Comparison of ENCODE assay signal across 9 mouse cellular contexts in genomic region chr4:28808800-28809199, GRCm38 (mm10). TPM values are rescaled to one million over a fixed set of nuclear protein-coding genes. Genes with fewer than 3 reads are reported as not detected.
A peak's percentile ranks its signal among the peaks of the same experiment; 100 is the strongest.
DNase-seq lines count a peak whose midpoint lies in the region; ATAC-seq lines count a peak whose summit lies in the region.
"Had no signal": no experiment of that assay in that cellular context is flagged by ENCODE, and none has a peak within 500 bp of the region (broad histone marks: within the 10 kb centered on the region; RNA-seq: fewer than 3 reads in every experiment).

No protein-coding gene starts in this region.

- H3K9ac ChIP-seq in hindbrain, embryonic 14.5 days: no peak overlapping the region
- no peak overlapping the region for H3K9ac ChIP-seq in hindbrain, embryonic 13.5 days
- no peak overlapping the region for H3K9ac ChIP-seq in embryonic facial prominence, embryonic 14.5 days (ENCODE audit: low read depth, low read length)
- H3K9ac ChIP-seq: heart, embryonic 15.5 days had no signal

- no peak overlapping the region for H3K4me3 ChIP-seq in hindbrain, embryonic 14.5 days (replicated peaks; ENCODE audit: low read length)
- no peak overlapping the region for H3K4me3 ChIP-seq in hindbrain, embryonic 13.5 days
- H3K4me3 ChIP-seq in embryonic facial prominence, embryonic 14.5 days (ENCODE audit: low read depth, low read length): no peak overlapping the region
- H3K4me3 ChIP-seq: heart, embryonic 15.5 days had no signal

- no peaks in the 10 kb centered on the region for H3K9me3 ChIP-seq in hindbrain, embryonic 14.5 days (ENCODE audit: control insufficient read depth, low read length)
- H3K9me3 ChIP-seq in hindbrain, embryonic 13.5 days: no peaks in the 10 kb centered on the region
- no peaks in the 10 kb centered on the region for H3K9me3 ChIP-seq in embryonic facial prominence, embryonic 14.5 days (ENCODE audit: control insufficient read depth, low read length)
- H3K9me3 ChIP-seq: heart, embryonic 15.5 days had no signal

- no peaks in the 10 kb centered on the region for H3K36me3 ChIP-seq in hindbrain, embryonic 14.5 days (replicated peaks; ENCODE audit: control insufficient read depth, insufficient read depth)
- H3K36me3 ChIP-seq in hindbrain, embryonic 13.5 days: no peaks in the 10 kb centered on the region
- no peaks in the 10 kb centered on the region for H3K36me3 ChIP-seq in embryonic facial prominence, embryonic 14.5 days (ENCODE audit: control insufficient read depth, insufficient read depth, low read length)
- H3K36me3 ChIP-seq: heart, embryonic 15.5 days had no signal

- no peak overlapping the region for H3K4me2 ChIP-seq in hindbrain, embryonic 14.5 days (replicated peaks)
- no peak overlapping the region for H3K4me2 ChIP-seq in hindbrain, embryonic 13.5 days
- H3K4me2 ChIP-seq in embryonic facial prominence, embryonic 14.5 days (ENCODE audit: low read depth, low read length): no peak overlapping the region
- H3K4me2 ChIP-seq: heart, embryonic 15.5 days had no signal

- no peaks in the 10 kb centered on the region; the same call in 1 of the 2 replicates for H3K4me1 ChIP-seq in hindbrain, embryonic 14.5 days (replicated peaks; ENCODE audit: control insufficient read depth, insufficient read depth, low read length)
- H3K4me1 ChIP-seq in hindbrain, embryonic 13.5 days (replicated peaks): 0 out of 2 replicates have a peak, but pooled peaks cover 3% of the 10 kb centered on the region
- H3K4me1 ChIP-seq in embryonic facial prominence, embryonic 14.5 days (ENCODE audit: control insufficient read depth, insufficient read depth, low read length): 0 out of 2 replicates have a peak, but pooled peaks cover 6% of the 10 kb centered on the region
- H3K4me1 ChIP-seq: heart, embryonic 15.5 days had no signal

- DNase-seq in hindbrain, embryonic 14.5 days (ENCODE audit: low spot score): peak; percentile 45
- DNase-seq in thymus, postnatal 4 days: peak; percentile 7
- no peak for DNase-seq in thymus, postnatal 25 days
- DNase-seq in embryonic facial prominence, embryonic 14.5 days (ENCODE audit: low spot score): peak; percentile 50
- DNase-seq in right cerebral cortex, postnatal 14 days: peak; percentile 34
- no peak for DNase-seq in gastrocnemius, postnatal 14 days

- intact Hi-C loops in gastrocnemius, postnatal 14 days (cut with DNase I; ENCODE audit: low total_unique reads): no loop called here

- no peak for ATAC-seq in hindbrain, embryonic 14.5 days (ENCODE audit: low FRiP score)
- no peak for ATAC-seq in hindbrain, embryonic 13.5 days (ENCODE audit: low FRiP score)
- ATAC-seq in embryonic facial prominence, embryonic 14.5 days (ENCODE audit: low read depth): no peak
- no peak for ATAC-seq in inflammation-experienced regulatory T-cells, adult 6 months

- H3K27ac ChIP-seq in hindbrain, embryonic 14.5 days: no peak overlapping the region
- no peak overlapping the region for H3K27ac ChIP-seq in hindbrain, embryonic 13.5 days
- H3K27ac ChIP-seq in embryonic facial prominence, embryonic 14.5 days (replicated peaks; ENCODE audit: low read depth, low read length): no peak overlapping the region
- H3K27ac ChIP-seq: heart, embryonic 15.5 days had no signal

- no peaks in the 10 kb centered on the region for H3K27me3 ChIP-seq in hindbrain, embryonic 14.5 days (ENCODE audit: control insufficient read depth, insufficient read depth, low read length)
- no peaks in the 10 kb centered on the region for H3K27me3 ChIP-seq in hindbrain, embryonic 13.5 days
- no peaks in the 10 kb centered on the region for H3K27me3 ChIP-seq in embryonic facial prominence, embryonic 14.5 days (replicated peaks; ENCODE audit: control insufficient read depth, insufficient read depth, low read length)
- H3K27me3 ChIP-seq: heart, embryonic 15.5 days had no signal

RNA-seq across cellular contexts. Expression of gene Epha7, which starts 4.1 kb away (rescaled TPM):
- polyA plus RNA-seq in hindbrain, embryonic 14.5 days (2014; fragmentation: Nextera tagmentation; extraction: Ambion mirVana): 68.6 and 74.6 TPM in 2 replicates
- polyA plus RNA-seq in hindbrain, embryonic 13.5 days (2015; fragmentation: Nextera tagmentation; extraction: Ambion mirVana): 79.5 and 82.6 TPM in 2 replicates
- 30.9 and 35.9 TPM in 2 replicates for polyA plus RNA-seq in embryonic facial prominence, embryonic 14.5 days (2014; fragmentation: Nextera tagmentation; extraction: Ambion mirVana)
- 1 to 10 TPM; 1.5 to 2.8 TPM for total RNA-seq in gastrocnemius, postnatal 14 days (2021)
- polyA plus RNA-seq in inflammation-experienced regulatory T-cells, adult 6 months (2017; shearing (Covaris generic)): under 1 TPM in 2 of 3 experiments, not detected in 1; 0.05 to 0.08 TPM

Comparison
In these comparisons a context has a peak if more than half of its experiments do, and no peak if none do; other contexts are left out.
1. DNase-seq: peak in hindbrain, embryonic 14.5 days (single experiment), thymus, postnatal 4 days (single experiment), embryonic facial prominence, embryonic 14.5 days (single experiment) and right cerebral cortex, postnatal 14 days (single experiment); none in thymus, postnatal 25 days (single experiment) and gastrocnemius, postnatal 14 days (single experiment).
2. RNA of gene Epha7, which starts 4.1 kb away (polyA plus RNA-seq): 79.5 to 82.6 TPM in hindbrain, embryonic 13.5 days, 68.6 to 74.6 TPM in hindbrain, embryonic 14.5 days and 30.9 to 35.9 TPM in embryonic facial prominence, embryonic 14.5 days; 0.05 to 0.08 TPM in inflammation-experienced regulatory T-cells, adult 6 months; every median in the first group is over 10 times any median in the second.